Comparison of ENCODE assay signal across 8 mouse cellular contexts in genomic region chr4:150743103-150743502, GRCm38 (mm10).
A peak's percentile ranks its signal among the peaks of the same experiment; 100 is the strongest.
DNase-seq lines count a peak whose midpoint lies in the region; ATAC-seq and TF ChIP-seq lines count a peak whose summit lies in the region.

No protein-coding gene starts in this region.

- H3K27me3 ChIP-seq in hindbrain, postnatal 0 days (ENCODE audit: insufficient read depth, low read length) = no peaks in the 10 kb centered on the region

- WGBS in hindbrain, postnatal 0 days = 26% methylated on average over 6 of the region's 6 CpGs

- H3K36me3 ChIP-seq in hindbrain, postnatal 0 days (ENCODE audit: insufficient read depth, low read length) = no peaks in the 10 kb centered on the region

- no peaks in the 10 kb centered on the region for H3K4me1 ChIP-seq in hindbrain, postnatal 0 days (ENCODE audit: insufficient read depth, low read length)

- peak; percentile 29 for DNase-seq in urinary bladder, postnatal 14 days (ENCODE audit: low spot score)
- DNase-seq in urinary bladder, postnatal 36 days (ENCODE audit: low spot score in 2 of 2) = no peak
- peak; percentile 44 for DNase-seq in hindbrain, postnatal 0 days (ENCODE audit: low spot score)
- DNase-seq in lung, postnatal 25 days (ENCODE audit: low spot score) = peak; percentile 50
- peak; percentile 84 for DNase-seq in thymus, postnatal 4 days
- no peak for DNase-seq in layer of hippocampus, postnatal 14 days (ENCODE audit: low spot score in 2 of 2)
- no peak for DNase-seq in adipocyte (ENCODE audit: low spot score)
- no peak for DNase-seq in ovary, postnatal 14 days (ENCODE audit: low spot score)

- H3K4me3 ChIP-seq in hindbrain, postnatal 0 days (ENCODE audit: low read length) = no peak overlapping the region

- no peak overlapping the region for H3K27ac ChIP-seq in hindbrain, postnatal 0 days

- peak; percentile 60; the same call in 1 of the 2 replicates for ATAC-seq in hindbrain, postnatal 0 days

- TF ChIP-seq CTCF in hindbrain, postnatal 0 days (IDR thresholded peaks at IDR 0.05; ENCODE audit: low read depth) = no peak

- no peaks in the 10 kb centered on the region for H3K9me3 ChIP-seq in hindbrain, postnatal 0 days (ENCODE audit: low read length)

- H3K4me2 ChIP-seq in hindbrain, postnatal 0 days (ENCODE audit: low read depth, low read length) = no peak overlapping the region; the same call in 1 of the 2 replicates

- no peak overlapping the region for H3K9ac ChIP-seq in hindbrain, postnatal 0 days (replicated peaks; ENCODE audit: low read length)

Comparison
In these comparisons a context has a peak if more than half of its experiments do, and no peak if none do; other contexts are left out.
1. DNase-seq: peak in urinary bladder, postnatal 14 days (single experiment), hindbrain, postnatal 0 days (single experiment), lung, postnatal 25 days (single experiment) and thymus, postnatal 4 days (single experiment); none in urinary bladder, postnatal 36 days (0 of 2), layer of hippocampus, postnatal 14 days (0 of 2), adipocyte (single experiment) and ovary, postnatal 14 days (single experiment).